Comparison of ENCODE assay signal across 31 mouse cellular contexts in the genomic region with DNA sequence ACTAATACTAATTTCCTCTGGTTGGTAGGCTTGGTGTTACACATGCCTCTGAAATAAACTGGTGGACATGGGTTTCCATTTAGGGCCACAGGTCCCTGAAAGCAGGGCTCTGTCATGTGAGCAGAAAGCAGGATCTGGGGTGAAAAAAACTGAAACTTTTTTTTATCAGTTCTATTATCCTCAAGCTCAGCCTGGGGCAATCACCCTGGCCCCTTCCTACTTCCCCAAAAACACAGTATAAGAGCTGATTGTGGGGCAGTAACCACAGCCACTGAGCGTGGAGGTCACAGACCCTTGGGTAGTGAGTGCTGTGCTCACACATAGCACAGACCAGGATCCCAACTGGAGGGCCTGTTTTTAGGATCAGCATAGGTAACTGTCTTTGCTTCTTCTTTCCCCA. TPM values are rescaled to one million over a fixed set of nuclear protein-coding genes. Genes with fewer than 3 reads are reported as not detected.
DNase-seq lines count a peak whose midpoint lies in the region; ATAC-seq and TF ChIP-seq lines count a peak whose summit lies in the region.
"Had no signal": no experiment of that assay in that cellular context is flagged by ENCODE, and none has a peak within 500 bp of the region (broad histone marks: within the 10 kb centered on the region; RNA-seq: fewer than 3 reads in every experiment).

A gene (plus strand): TSS at position 286 of the 400 bp plus-strand sequence.

- H3K79me2 ChIP-seq in MEL (ENCODE audit: control insufficient read depth, insufficient read depth, low read length, poor library complexity): no peaks in the 10 kb centered on the region

- no peaks in the 10 kb centered on the region for H3K27me3 ChIP-seq in liver, embryonic 11.5 days (replicated peaks; ENCODE audit: control insufficient read depth, insufficient read depth, low read length)
- H3K27me3 ChIP-seq in MEL (ENCODE audit: control insufficient read depth in 1 of 2, insufficient read depth in 2 of 2, low read length in 2 of 2): peaks cover 0 to 2% of the 10 kb centered on the region in 2 experiments; a peak in 1 of 4 replicates
- no peaks in the 10 kb centered on the region for H3K27me3 ChIP-seq in splenic B cell, adult 2 months (ENCODE audit: control insufficient read depth, insufficient read depth, low read length, poor library complexity, severe bottlenecking)
- H3K27me3 ChIP-seq: heart, embryonic 15.5 days; hindbrain, embryonic 15.5 days; midbrain, embryonic 15.5 days; neural tube, embryonic 13.5 days had no signal

- H3K9ac ChIP-seq in liver, embryonic 11.5 days (ENCODE audit: low read depth, low read length): no peak within 1 kb of the TSS
- H3K9ac ChIP-seq in MEL (ENCODE audit: control insufficient read depth, low read depth, low read length, poor library complexity, severe bottlenecking): no peak within 1 kb of the TSS
- H3K9ac ChIP-seq: heart, embryonic 15.5 days; hindbrain, embryonic 15.5 days; midbrain, embryonic 15.5 days; neural tube, embryonic 13.5 days had no signal

- H3K4me3 ChIP-seq in liver, embryonic 11.5 days (ENCODE audit: low read depth, low read length): no peak within 1 kb of the TSS
- no peak within 1 kb of the TSS for H3K4me3 ChIP-seq in MEL (ENCODE audit: control insufficient read depth in 1 of 2, insufficient read depth in 1 of 2, low read depth in 2 of 2, low read length in 2 of 2)
- H3K4me3 ChIP-seq: heart, embryonic 15.5 days; hindbrain, embryonic 15.5 days; megakaryocyte, embryonic 14.5 days; midbrain, embryonic 15.5 days; myocyte; neural tube, embryonic 13.5 days had no signal

- TF ChIP-seq CTCF in MEL (IDR thresholded peaks at IDR 0.05 in 2 of 3, conservative IDR thresholded peaks at IDR 0.05 in 1 of 3; ENCODE audit: control insufficient read depth in 1 of 3, insufficient read depth in 1 of 3, low read depth in 2 of 3, low read length in 3 of 3, poor library complexity in 1 of 3, severe bottlenecking in 1 of 3): no peak

- 0 out of 2 replicates have a peak, but pooled peaks cover 4% of the 10 kb centered on the region for H3K4me1 ChIP-seq in liver, embryonic 11.5 days (replicated peaks; ENCODE audit: control insufficient read depth, insufficient read depth, low read length)
- peaks cover 2 to 17% of the 10 kb centered on the region in 2 experiments; a peak in 2 of 4 replicates for H3K4me1 ChIP-seq in MEL (ENCODE audit: control insufficient read depth in 1 of 2, insufficient read depth in 2 of 2, low read length in 2 of 2)
- H3K4me1 ChIP-seq: heart, embryonic 15.5 days; hindbrain, embryonic 15.5 days; megakaryocyte, embryonic 14.5 days; midbrain, embryonic 15.5 days; neural tube, embryonic 13.5 days had no signal

- no peak for TF ChIP-seq RAD21 in MEL (IDR thresholded peaks at IDR 0.05; ENCODE audit: low read depth, low read length)

- no peak for ATAC-seq in liver, embryonic 11.5 days (replicated peaks; ENCODE audit: low FRiP score)
- peak; percentile 94 to 99 for ATAC-seq in hematopoietic stem cell, adult 5-6 weeks (replicated peaks in 1 of 2; ENCODE audit: insufficient read depth in 1 of 2, low FRiP score in 2 of 2, low TSS enrichment in 1 of 2, low read depth in 1 of 2, poor library complexity in 2 of 2, severe bottlenecking in 2 of 2)
- ATAC-seq: lung, postnatal 0 days; midbrain, embryonic 15.5 days had no signal

- no peak within 1 kb of the TSS for H3K27ac ChIP-seq in liver, embryonic 11.5 days (ENCODE audit: low read depth, low read length)
- no peak within 1 kb of the TSS for H3K27ac ChIP-seq in MEL (ENCODE audit: control insufficient read depth, low read depth, low read length)
- H3K27ac ChIP-seq: heart, embryonic 15.5 days; hindbrain, embryonic 15.5 days; midbrain, embryonic 15.5 days; neural tube, embryonic 13.5 days had no signal

- TF ChIP-seq EP300 in MEL (IDR thresholded peaks at IDR 0.05; ENCODE audit: low read depth in 1 of 2, low read length in 2 of 2): peak; percentile 67 to 72

- no peak for TF ChIP-seq POLR2A in MEL (IDR thresholded peaks at IDR 0.05; ENCODE audit: control insufficient read depth in 1 of 2, insufficient read depth in 1 of 2, low read depth in 1 of 2, low read length in 2 of 2, poor library complexity in 1 of 2)

- DNase-seq in liver, embryonic 11.5 days (ENCODE audit: low spot score): peak; percentile 21
- no peak for DNase-seq in liver
- DNase-seq in MEL (ENCODE audit: low read depth, low spot score): peak; percentile 66
- DNase-seq in splenic B cell, adult 2 months (ENCODE audit: low read depth, low spot score): peak; percentile 55
- DNase-seq in lung, postnatal 4 days: no peak
- DNase-seq in right cerebral cortex, postnatal 25 days: no peak
- DNase-seq in lung, postnatal 36 days: no peak
- DNase-seq: adrenal gland, postnatal 36 days; cerebellum, adult 11 months; cerebellum, adult 9-11 months; gastrocnemius, postnatal 25 days; heart, postnatal 36 days; kidney, adult 9 months; kidney, postnatal 14 days; right cerebral cortex, adult 18-20 months had no signal

- no peak within 1 kb of the TSS for H3K4me2 ChIP-seq in liver, embryonic 11.5 days
- H3K4me2 ChIP-seq: heart, embryonic 15.5 days; hindbrain, embryonic 15.5 days; midbrain, embryonic 15.5 days; neural tube, embryonic 13.5 days had no signal

- H3K36me3 ChIP-seq in liver, embryonic 11.5 days (ENCODE audit: control insufficient read depth, insufficient read depth, low read length): no peaks in the 10 kb centered on the region
- peaks cover 0 to 16% of the 10 kb centered on the region in 2 experiments; a peak in 2 of 4 replicates for H3K36me3 ChIP-seq in MEL (ENCODE audit: control insufficient read depth in 1 of 2, insufficient read depth in 2 of 2, low read length in 2 of 2)
- no peaks in the 10 kb centered on the region for H3K36me3 ChIP-seq in splenic B cell, adult 2 months (ENCODE audit: control insufficient read depth, insufficient read depth, low read length, poor library complexity, severe bottlenecking)
- H3K36me3 ChIP-seq: heart, embryonic 15.5 days; hindbrain, embryonic 15.5 days; midbrain, embryonic 15.5 days; neural tube, embryonic 13.5 days had no signal

- 38% methylated on average over 1 of the region's 1 CpGs for WGBS in liver, embryonic 11.5 days

- no peaks in the 10 kb centered on the region for H3K9me3 ChIP-seq in liver, embryonic 11.5 days (ENCODE audit: control insufficient read depth, low read length)
- H3K9me3 ChIP-seq in MEL (replicated peaks; ENCODE audit: insufficient read depth, low read length): no peaks in the 10 kb centered on the region
- H3K9me3 ChIP-seq: heart, embryonic 15.5 days; hindbrain, embryonic 15.5 days; megakaryocyte, embryonic 14.5 days; midbrain, embryonic 15.5 days; neural tube, embryonic 13.5 days had no signal

TF ChIP-seq in MEL, 35 proteins besides CTCF, POLR2A, EP300 and RAD21:
- TF ChIP-seq USF2 (IDR thresholded peaks at IDR 0.05; ENCODE audit: borderline replicate concordance in 1 of 2, insufficient read depth in 1 of 2, low read depth in 1 of 2, low read length in 2 of 2) (no peak), ZKSCAN1 (IDR thresholded peaks at IDR 0.05; ENCODE audit: low read depth, low read length) (no peak), RCOR1 (IDR thresholded peaks at IDR 0.05; ENCODE audit: low read depth, low read length) (peak; percentile 95), ZNF384 (IDR thresholded peaks at IDR 0.05; ENCODE audit: low read depth, low read length) (peak; percentile 83), BHLHE40 (IDR thresholded peaks at IDR 0.05; ENCODE audit: borderline replicate concordance, low read depth, low read length) (no peak), GATA1 (IDR thresholded peaks at IDR 0.05; ENCODE audit: low read depth, low read length) (peak; percentile 60), ETS1 (IDR thresholded peaks at IDR 0.05; ENCODE audit: low read depth, low read length) (no peak), TCF12 (IDR thresholded peaks at IDR 0.05; ENCODE audit: low read depth, low read length) (0 out of 2 replicates have a peak, but pooled peaks have one; percentile 18), ZC3H11A (IDR thresholded peaks at IDR 0.05; ENCODE audit: low read depth, low read length) (no peak), USF1 (IDR thresholded peaks at IDR 0.05; ENCODE audit: low read depth, low read length) (peak; percentile 51; the same call in 1 of the 2 replicates)

RNA-seq across cellular contexts. Expression of the gene that starts here (rescaled TPM):
- polyA plus RNA-seq in liver, embryonic 11.5 days (2014; fragmentation: Nextera tagmentation; extraction: Ambion mirVana): 10.2 and 16.7 TPM in 2 replicates
- not detected in 2 replicates for total RNA-seq in MEL (2012; rRNA removed)
- polyA plus RNA-seq in MEL (2012; ENCODE audit: insufficient read depth in 1 of 2, insufficient read length in 2 of 2, low read depth in 1 of 2, low replicate concordance in 2 of 2, missing spikeins in 1 of 2): not detected
- total RNA-seq in hematopoietic stem cell, adult 5-6 weeks (2017): 3.0 and 8.4 TPM in 2 replicates
- total RNA-seq: adrenal gland, adult 18-20 months; adrenal gland, postnatal 36 days; gastrocnemius, postnatal 25 days; heart, postnatal 36 days; left cerebral cortex, postnatal 36 days had no signal
- polyA plus RNA-seq: cortical plate, adult 2 months; embryonic facial prominence, embryonic 11.5 days; forebrain, embryonic 11.5 days; heart, embryonic 15.5 days; hindbrain, embryonic 15.5 days; intestine, embryonic 14.5 days; limb, embryonic 14.5 days; lung, postnatal 0 days; midbrain, embryonic 15.5 days; myocyte; neural tube, embryonic 13.5 days; urinary bladder, adult 2 months had no signal

Comparison
In these comparisons a context has a peak if more than half of its experiments do, and no peak if none do; other contexts are left out.
1. RNA of the gene that starts here (polyA plus RNA-seq): 10.2 to 16.7 TPM in liver, embryonic 11.5 days; not detected in MEL; every median in the first group is over 10 times any median in the second.
2. DNase-seq: peak in liver, embryonic 11.5 days (single experiment) and splenic B cell, adult 2 months (single experiment); none in liver (single experiment), lung, postnatal 4 days (0 of 2), right cerebral cortex, postnatal 25 days (single experiment) and lung, postnatal 36 days (single experiment).
3. Peak in DNase-seq in MEL; RNA of the gene not detected or under 1 TPM.